Mouse (Mus musculus) heart, adult 2 months (tissue): ENCODE measurements around the gene Cebpa. TPM values are rescaled to one million over a fixed set of nuclear protein-coding genes. Genes with fewer than 3 reads are reported as not detected.

Experiments used
- DNase-seq, 2 experiments: peaks; one replicate each; pipeline ENCODE4 v3.0.0; 2021
- H3K27ac ChIP-seq: fragments of 200-600 bp; 2 replicates; pipeline ENCODE4 v1.8.1; 2022
- H3K27me3 ChIP-seq: fragments of 200-500 bp; 2 replicates; pipeline ENCODE4 v1.6.1; 2012; ENCODE audit warnings: mild to moderate bottlenecking, low read length, inconsistent platforms, mixed read lengths; ENCODE audit not compliant: control insufficient read depth, insufficient read depth
- H3K36me3 ChIP-seq: fragments of 200-500 bp; 2 replicates; pipeline ENCODE4 v1.6.1; 2012; ENCODE audit warnings: low read length, inconsistent platforms; ENCODE audit not compliant: control insufficient read depth, insufficient read depth
- H3K4me1 ChIP-seq: fragments of 200-500 bp; 2 replicates; pipeline ENCODE4 v1.6.1; 2011; ENCODE audit warnings: low read length; ENCODE audit not compliant: control insufficient read depth, insufficient read depth
- H3K4me3 ChIP-seq: fragments of 200-600 bp; 2 replicates; pipeline ENCODE4 v1.8.1; 2022
- H3K79me2 ChIP-seq: fragments of 200-500 bp; replicated peaks from 2 replicates; pipeline ENCODE4 v1.6.1; 2012; ENCODE audit warnings: mild to moderate bottlenecking, inconsistent platforms, low read length, moderate library complexity, mixed read lengths; ENCODE audit not compliant: control insufficient read depth, insufficient read depth
- H3K9ac ChIP-seq: fragments of 200-500 bp; 2 replicates; pipeline ENCODE4 v1.6.1; 2012; ENCODE audit warnings: low read depth, mild to moderate bottlenecking, control low read depth, inconsistent platforms, low read length, mixed read lengths
- CTCF ChIP-seq: fragments of 200-600 bp; IDR thresholded peaks from 2 replicates; pipeline ENCODE4 v1.8.1; 2022; ENCODE audit warnings: antibody characterized with exemption, mild to moderate bottlenecking, moderate library complexity
- EP300 ChIP-seq: fragments of 200-500 bp; IDR thresholded peaks from 2 replicates; pipeline ENCODE4 v1.6.1; 2011; ENCODE audit warnings: low read depth, low read length, control low read depth; ENCODE audit not compliant: insufficient read depth
- POLR2A ChIP-seq: fragments of 200-500 bp; IDR thresholded peaks from 2 replicates; pipeline ENCODE4 v1.6.1; 2011; ENCODE audit warnings: mild to moderate bottlenecking, low read depth, low read length, control low read depth; ENCODE audit not compliant: insufficient read depth
- WGBS: fragments of 180-500 bp; shearing (Covaris S2); methylation state at CpG from one replicate; pipeline ENCODE4 v1.1.7; 2018; 5-methylcytosine and 5-hydroxymethylcytosine counted together
- intact Hi-C: fragments of 180-260 bp; cut with DNase I; formaldehyde crosslinking; loops from one replicate; pipeline ENCODE4 v1.15.1; 2025
- polyA plus RNA-seq: library from polyadenylated mRNA; depleted of rRNA; stranded (reverse); fragments of >200 nt; gene quantifications from 2 replicates; pipeline ENCODE4 v1.2.3, GENCODE M21; 2012
- total RNA-seq, 2 experiments: library from RNA; stranded (reverse); gene quantifications; 2 replicates each; pipeline ENCODE4 v1.2.3; 2021

Gene Cebpa
- total and polyA plus RNA-seq, 3 experiments: 7.3 to 16.5 (median 7.8) TPM

DNA sequence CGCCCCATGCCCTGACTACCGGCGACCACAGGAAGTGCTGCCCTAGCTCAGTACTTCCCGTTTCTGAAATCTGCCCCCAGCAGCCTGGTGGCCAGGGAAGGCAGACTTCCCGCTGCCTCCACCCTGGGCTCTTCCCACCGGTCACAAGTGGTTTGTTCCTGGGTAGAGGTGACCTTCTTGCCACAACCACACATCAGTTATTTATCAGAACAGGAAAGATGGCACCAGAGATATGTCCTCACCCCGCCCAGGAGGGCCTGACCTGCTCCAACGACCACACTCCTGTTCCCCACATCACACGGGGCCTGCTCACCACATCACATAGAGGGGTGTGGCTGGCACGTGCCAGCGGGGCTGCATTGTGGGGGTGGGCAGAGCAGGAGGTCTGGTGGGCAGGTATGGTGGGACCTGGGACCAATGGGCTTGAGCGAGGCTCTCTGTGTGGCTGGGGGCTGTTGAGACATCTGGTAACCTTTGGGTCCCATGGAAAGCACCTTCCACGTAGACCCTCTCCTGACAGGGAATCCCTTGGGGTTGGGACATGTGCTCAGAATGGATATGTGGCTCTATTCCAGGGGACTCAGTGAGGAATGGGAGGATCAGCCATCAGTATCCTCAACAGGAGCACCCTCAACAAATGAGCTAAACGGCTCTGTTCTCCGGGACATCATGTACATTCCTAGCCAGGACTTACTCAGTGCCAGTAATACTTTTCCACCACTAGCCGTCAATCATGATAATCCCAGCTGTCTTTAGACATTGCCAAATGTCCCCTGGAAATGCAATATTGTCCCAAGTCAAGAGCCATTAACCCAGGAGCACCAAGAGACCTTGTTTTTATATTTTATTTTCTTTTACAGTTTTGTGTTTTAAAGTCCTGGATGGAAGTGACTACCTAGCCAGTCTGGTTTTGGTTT lies 37.7 kb downstream of the Cebpa start:
- no peaks in the 10 kb centered on the region for H3K36me3 ChIP-seq
- intact Hi-C loops: no loop called here
- no peak for TF ChIP-seq EP300
- TF ChIP-seq CTCF: no peak
- no peak for TF ChIP-seq POLR2A
- H3K27ac ChIP-seq: no peak overlapping the region
- no peak overlapping the region for H3K9ac ChIP-seq
- no peaks in the 10 kb centered on the region for H3K4me1 ChIP-seq
- no peak overlapping the region for H3K4me3 ChIP-seq
- peak in 1 of 2 experiments; percentile 44 for DNase-seq
- no peaks in the 10 kb centered on the region; the same call in 1 of the 2 replicates for H3K27me3 ChIP-seq
- WGBS: 48% methylated on average over 16 of the region's 16 CpGs
- H3K79me2 ChIP-seq: no peaks in the 10 kb centered on the region

DNA sequence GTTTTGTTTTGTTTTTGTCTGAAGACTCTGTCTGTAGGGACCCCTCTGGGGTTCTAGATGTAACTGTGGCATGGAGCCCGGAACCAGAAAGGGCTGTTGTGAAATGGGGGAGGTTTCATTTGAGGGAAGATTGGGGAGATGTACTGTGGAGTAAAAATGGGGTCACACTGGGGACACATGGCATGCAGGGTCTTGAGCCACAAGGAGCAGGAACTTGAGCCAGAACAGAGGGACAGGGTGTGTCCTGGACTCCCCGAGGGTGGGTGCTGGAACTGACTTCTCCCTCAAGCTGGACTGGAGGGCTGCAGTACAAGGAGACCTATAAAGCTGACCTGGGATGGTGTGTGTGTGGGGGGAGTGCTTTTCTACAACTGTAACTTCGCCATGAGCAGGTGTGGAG lies 38.4 kb downstream of the Cebpa start:
- Histone ChIP-seq H3K4me3 (no peak overlapping the region), H3K27ac (no peak overlapping the region), H3K79me2 (no peaks in the 10 kb centered on the region), H3K4me1 (no peaks in the 10 kb centered on the region), H3K27me3 (no peaks in the 10 kb centered on the region; the same call in 1 of the 2 replicates), H3K9ac (no peak overlapping the region), H3K36me3 (no peaks in the 10 kb centered on the region)
- no peak for TF ChIP-seq CTCF
- no peak for TF ChIP-seq EP300
- no peak for TF ChIP-seq POLR2A
- intact Hi-C loops: no loop called here
- no peak for DNase-seq
- whole genome bisulfite sequencing: 59% methylated on average over 3 of the region's 3 CpGs

DNA sequence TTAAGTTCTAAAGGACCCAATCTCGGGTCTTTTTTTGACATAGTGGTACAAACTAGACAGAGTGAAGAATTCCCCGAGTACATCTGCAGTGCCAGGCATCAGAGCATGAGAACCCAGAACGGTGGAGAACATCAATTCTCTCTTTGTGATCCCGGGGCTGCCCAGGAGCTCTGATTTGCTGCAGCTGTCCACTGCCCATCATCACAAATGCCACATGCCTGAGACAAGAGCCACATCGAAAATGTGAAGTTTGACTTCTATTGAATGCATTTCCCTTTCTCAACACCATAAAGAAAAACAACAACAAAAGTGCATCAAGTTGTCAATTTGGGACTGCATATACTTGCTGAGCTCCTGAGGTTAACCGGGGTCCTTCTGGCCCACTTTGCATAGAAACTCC lies 43.4 kb downstream of the Cebpa start:
- H3K79me2 ChIP-seq: no peaks in the 10 kb centered on the region
- no peaks in the 10 kb centered on the region for H3K27me3 ChIP-seq
- intact Hi-C loops: loop anchor here (10.0 kb wide), 1 partner anchor 248 kb away; the partner anchor contains the start of gene Pepd
- DNase-seq: no peak
- H3K36me3 ChIP-seq: no peaks in the 10 kb centered on the region
- no peak overlapping the region for H3K4me3 ChIP-seq
- no peak overlapping the region for H3K27ac ChIP-seq
- H3K4me1 ChIP-seq: no peaks in the 10 kb centered on the region
- 66% methylated on average over 6 of the region's 6 CpGs for WGBS
- H3K9ac ChIP-seq: no peak overlapping the region
- no peak for TF ChIP-seq EP300
- no peak for TF ChIP-seq POLR2A
- TF ChIP-seq CTCF: no peak

DNA sequence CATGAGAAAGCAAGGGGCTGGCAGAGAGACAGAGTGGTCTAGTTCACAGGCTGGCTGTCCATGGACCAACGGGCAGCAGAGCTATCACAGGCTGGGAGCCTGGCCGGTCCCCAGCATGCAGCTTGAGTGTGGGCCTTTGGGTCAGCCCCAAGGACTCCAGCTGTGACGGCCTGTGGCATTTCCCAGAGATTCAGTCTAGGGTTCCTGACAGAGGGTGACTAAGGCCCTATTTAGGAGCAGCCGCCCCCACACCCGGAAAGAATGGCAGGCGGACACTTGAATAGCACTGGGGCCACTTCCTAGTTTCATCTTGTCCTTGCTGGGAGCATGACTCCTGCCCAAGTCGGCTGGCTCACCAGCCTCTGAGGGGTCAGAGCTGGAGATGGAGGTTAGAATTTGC lies 44.5 kb downstream of the Cebpa start:
- no peaks in the 10 kb centered on the region for H3K4me1 ChIP-seq
- TF ChIP-seq CTCF (no peak), EP300 (no peak), POLR2A (no peak)
- no peak overlapping the region for H3K27ac ChIP-seq
- DNase-seq: peak in 1 of 2 experiments; percentile 51
- 36% methylated on average over 7 of the region's 7 CpGs for WGBS
- no peaks in the 10 kb centered on the region for H3K79me2 ChIP-seq
- H3K36me3 ChIP-seq: no peaks in the 10 kb centered on the region
- no peak overlapping the region for H3K4me3 ChIP-seq
- no peak overlapping the region for H3K9ac ChIP-seq
- no peaks in the 10 kb centered on the region for H3K27me3 ChIP-seq
- intact Hi-C loops: loop anchor here (10.0 kb wide), 1 partner anchor 249 kb away; the partner anchor contains the start of gene Pepd

DNA sequence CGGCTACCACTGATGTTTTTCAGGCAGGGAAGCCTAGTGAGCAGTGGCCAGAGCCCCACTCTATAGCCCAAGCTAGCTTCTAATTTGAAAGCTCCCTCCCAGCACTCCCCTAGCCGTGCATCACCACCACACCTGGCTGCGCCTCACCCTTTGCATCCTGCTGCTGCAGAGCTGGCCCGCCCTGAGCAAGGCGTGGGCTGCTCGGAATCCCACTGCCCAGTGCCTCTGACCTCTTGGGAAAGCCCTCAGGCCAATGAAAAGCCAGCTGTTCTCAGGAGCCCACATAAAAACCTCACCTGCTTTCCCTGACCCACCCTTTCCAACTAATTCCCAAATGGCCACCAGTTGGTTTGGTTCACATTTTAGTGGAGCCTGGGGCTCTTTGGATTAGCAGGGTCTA lies 45.0 kb downstream of the Cebpa start:
- H3K79me2 ChIP-seq: no peaks in the 10 kb centered on the region
- H3K27me3 ChIP-seq: no peaks in the 10 kb centered on the region
- H3K4me1 ChIP-seq: no peaks in the 10 kb centered on the region
- no peak overlapping the region for H3K9ac ChIP-seq
- H3K27ac ChIP-seq: no peak overlapping the region
- no peak overlapping the region for H3K4me3 ChIP-seq
- TF ChIP-seq POLR2A (no peak), EP300 (no peak), CTCF (no peak)
- H3K36me3 ChIP-seq: no peaks in the 10 kb centered on the region
- DNase-seq: no peak
- intact Hi-C loops: loop anchor here (10.0 kb wide), 1 partner anchor 249 kb away; the partner anchor contains the start of gene Pepd
- 77% methylated on average over 6 of the region's 6 CpGs for WGBS

DNA sequence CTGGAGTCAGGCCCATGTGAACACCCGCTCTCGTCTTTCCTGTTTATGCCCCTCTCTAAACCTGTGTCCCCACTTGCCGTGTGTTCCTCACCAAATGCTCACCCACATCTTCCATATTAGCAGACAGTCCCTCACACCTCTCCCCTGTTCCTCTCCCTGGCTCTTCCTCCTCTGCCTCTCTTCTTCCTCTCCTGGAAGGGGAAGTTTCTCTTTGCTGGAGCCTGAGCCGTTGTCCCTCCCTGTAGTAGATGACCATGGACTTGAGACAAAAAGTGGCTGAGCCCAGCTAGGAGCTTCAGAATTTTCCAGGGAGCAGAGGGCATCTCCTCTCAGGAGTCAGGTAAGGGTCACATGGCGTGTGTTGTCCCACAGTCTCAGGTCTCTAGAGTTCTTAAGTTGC lies 47.9 kb downstream of the Cebpa start:
- Histone ChIP-seq H3K36me3 (no peaks in the 10 kb centered on the region), H3K4me1 (peaks cover 1% of the 10 kb centered on the region), H3K9ac (no peak overlapping the region), H3K4me3 (no peak overlapping the region), H3K79me2 (no peaks in the 10 kb centered on the region), H3K27me3 (no peaks in the 10 kb centered on the region), H3K27ac (no peak overlapping the region)
- no peak for TF ChIP-seq EP300
- no peak for TF ChIP-seq POLR2A
- no peak for TF ChIP-seq CTCF
- intact Hi-C loops: loop anchor here (10.0 kb wide), 1 partner anchor 252 kb away; the partner anchor contains the start of gene Pepd
- WGBS: 79% methylated on average over 5 of the region's 5 CpGs
- no peak for DNase-seq
